In genomic region chr13:112114741-112115201, GRCm38 (mm10) we compare ENCODE assay signal across 11 mouse cellular contexts.
A peak's percentile ranks its signal among the peaks of the same experiment; 100 is the strongest.
DNase-seq lines count a peak whose midpoint lies in the region; ATAC-seq and TF ChIP-seq lines count a peak whose summit lies in the region.
"Had no signal": no experiment of that assay in that cellular context is flagged by ENCODE, and none has a peak within 500 bp of the region (broad histone marks: within the 10 kb centered on the region; RNA-seq: fewer than 3 reads in every experiment).

No protein-coding gene starts in this region.

- H3K9ac ChIP-seq in heart, adult 2 months (ENCODE audit: low read depth, low read length) = no peak overlapping the region
- H3K9ac ChIP-seq in heart, embryonic 11.5 days (ENCODE audit: low read depth, low read length) = no peak overlapping the region
- H3K9ac ChIP-seq in forebrain, embryonic 14.5 days (ENCODE audit: low read length) = no peak overlapping the region
- H3K9ac ChIP-seq: forebrain, postnatal 0 days had no signal

- no peaks in the 10 kb centered on the region for H3K36me3 ChIP-seq in heart, adult 2 months (ENCODE audit: control insufficient read depth, insufficient read depth, low read length)
- H3K36me3 ChIP-seq in heart, embryonic 11.5 days (ENCODE audit: control insufficient read depth, insufficient read depth, low read length) = no peaks in the 10 kb centered on the region
- no peaks in the 10 kb centered on the region for H3K36me3 ChIP-seq in forebrain, embryonic 14.5 days (ENCODE audit: control insufficient read depth, insufficient read depth, low read length)

- ATAC-seq in heart, embryonic 11.5 days (replicated peaks; ENCODE audit: insufficient number of reproducible peaks, low FRiP score, low TSS enrichment) = no peak
- no peak for ATAC-seq in forebrain, embryonic 14.5 days
- ATAC-seq: forebrain, postnatal 0 days; hindbrain, embryonic 16.5 days had no signal

- peaks cover 18% of the 10 kb centered on the region for H3K4me1 ChIP-seq in heart, adult 2 months (ENCODE audit: control insufficient read depth, insufficient read depth, low read length)
- peaks cover 5% of the 10 kb centered on the region for H3K4me1 ChIP-seq in heart, embryonic 11.5 days (ENCODE audit: control insufficient read depth, insufficient read depth, low read length)
- peaks cover 4% of the 10 kb centered on the region; the same call in 1 of the 2 replicates for H3K4me1 ChIP-seq in forebrain, embryonic 14.5 days (ENCODE audit: control insufficient read depth, insufficient read depth, low read length)

- no peak overlapping the region for H3K4me3 ChIP-seq in heart, adult 2 months
- no peak overlapping the region for H3K4me3 ChIP-seq in heart, embryonic 11.5 days (ENCODE audit: low read depth, low read length)
- H3K4me3 ChIP-seq in forebrain, embryonic 14.5 days (ENCODE audit: low read depth, low read length) = no peak overlapping the region

- 72% methylated on average over 7 of the region's 7 CpGs for WGBS in heart, adult 2 months
- WGBS in heart, embryonic 11.5 days (ENCODE audit: insufficient replicate concordance) = 75% methylated on average over 7 of the region's 7 CpGs
- WGBS in forebrain, embryonic 14.5 days = 88% methylated on average over 7 of the region's 7 CpGs

- TF ChIP-seq EP300 in heart, adult 2 months (IDR thresholded peaks at IDR 0.05; ENCODE audit: insufficient read depth, low read depth, low read length) = no peak

- H3K27me3 ChIP-seq in heart, adult 2 months (ENCODE audit: control insufficient read depth, insufficient read depth, low read length) = no peaks in the 10 kb centered on the region
- H3K27me3 ChIP-seq in heart, embryonic 11.5 days (ENCODE audit: control insufficient read depth, insufficient read depth, low read length) = no peaks in the 10 kb centered on the region
- no peaks in the 10 kb centered on the region for H3K27me3 ChIP-seq in forebrain, embryonic 14.5 days (replicated peaks; ENCODE audit: control insufficient read depth, insufficient read depth, low read length)

- peak overlapping the region; percentile 60; the same call in 1 of the 2 replicates for H3K27ac ChIP-seq in heart, adult 2 months
- H3K27ac ChIP-seq in heart, embryonic 11.5 days (ENCODE audit: low read depth, low read length) = no peak overlapping the region
- H3K27ac ChIP-seq in forebrain, embryonic 14.5 days (ENCODE audit: low read depth, low read length) = no peak overlapping the region

- peak; percentile 59 to 60 for DNase-seq in heart, adult 2 months
- DNase-seq in right cerebral cortex, postnatal 10 days (ENCODE audit: low spot score in 2 of 2) = peak; percentile 38 to 44
- no peak for DNase-seq in right cerebral cortex, postnatal 25 days
- peak; percentile 36 for DNase-seq in kidney, postnatal 10 days
- no peak for DNase-seq in forebrain, embryonic 14.5 days (ENCODE audit: low spot score)
- DNase-seq in embryo, embryonic 10 days (ENCODE audit: low spot score) = no peak
- DNase-seq in right cerebral cortex, postnatal 4 days = no peak
- DNase-seq: cerebellum, adult 8-10 months; forebrain, postnatal 0 days had no signal

- intact Hi-C loops in heart, adult 2 months (cut with DNase I) = no loop called here

- no peak overlapping the region for H3K4me2 ChIP-seq in heart, embryonic 11.5 days
- H3K4me2 ChIP-seq in forebrain, embryonic 14.5 days (ENCODE audit: low read length) = no peak overlapping the region

- no peaks in the 10 kb centered on the region for H3K79me2 ChIP-seq in heart, adult 2 months (replicated peaks; ENCODE audit: control insufficient read depth, insufficient read depth, low read length)

- H3K9me3 ChIP-seq in heart, embryonic 11.5 days (replicated peaks; ENCODE audit: control insufficient read depth, low read length) = no peaks in the 10 kb centered on the region
- no peaks in the 10 kb centered on the region for H3K9me3 ChIP-seq in forebrain, embryonic 14.5 days (replicated peaks; ENCODE audit: control insufficient read depth, low read length)

- TF ChIP-seq POLR2A in heart, adult 2 months (IDR thresholded peaks at IDR 0.05; ENCODE audit: insufficient read depth, low read depth, low read length) = no peak

- TF ChIP-seq CTCF in heart, adult 2 months (IDR thresholded peaks at IDR 0.05) = peak; percentile 34

Comparison
In these comparisons a context has a peak if more than half of its experiments do, and no peak if none do; other contexts are left out.
1. DNase-seq: peak in heart, adult 2 months (2 of 2), right cerebral cortex, postnatal 10 days (2 of 2) and kidney, postnatal 10 days (single experiment); none in right cerebral cortex, postnatal 25 days (single experiment), forebrain, embryonic 14.5 days (single experiment), embryo, embryonic 10 days (single experiment) and right cerebral cortex, postnatal 4 days (single experiment).